Mouse (Mus musculus) cortical plate, adult 2 months (tissue): Measurements from ENCODE around the gene Prm1.

Source experiments
- CTCF ChIP-seq: fragments of 200-500 bp; IDR thresholded peaks from 2 replicates; pipeline ENCODE4 v1.5.1; 2011; ENCODE audit warnings: mild to moderate bottlenecking, control low read depth, low read length; ENCODE audit not compliant: insufficient read depth; ENCODE audit errors: extremely low read depth
- POLR2A ChIP-seq: fragments of 200-500 bp; IDR thresholded peaks from 2 replicates; pipeline ENCODE4 v1.6.1; 2011; ENCODE audit warnings: mild to moderate bottlenecking, low read length, control low read depth; ENCODE audit not compliant: insufficient read depth; ENCODE audit errors: extremely low read depth

GRCm38 (mm10) chr16:10837250-10837649 is 31.6 kb upstream of the Prm1 start:
- TF ChIP-seq POLR2A = no peak
- TF ChIP-seq CTCF = no peak
